Mouse (Mus musculus) small intestine, adult 2 months (tissue): ENCODE results near the gene Cgrrf1.

ENCODE experiments used
- CTCF ChIP-seq: fragments of 200-500 bp; IDR thresholded peaks from 2 replicates; pipeline ENCODE4 v1.5.1; 2012; ENCODE audit warnings: low read depth, mild to moderate bottlenecking, control low read depth, inconsistent platforms, low read length, moderate library complexity, mixed read lengths; ENCODE audit not compliant: insufficient replicate concordance, insufficient read length; ENCODE audit errors: extremely low read depth
- POLR2A ChIP-seq: fragments of 200-500 bp; IDR thresholded peaks from 2 replicates; pipeline ENCODE4 v1.6.1; 2012; ENCODE audit warnings: low read depth, mild to moderate bottlenecking, control low read depth, inconsistent platforms, low read length, moderate library complexity

DNA sequence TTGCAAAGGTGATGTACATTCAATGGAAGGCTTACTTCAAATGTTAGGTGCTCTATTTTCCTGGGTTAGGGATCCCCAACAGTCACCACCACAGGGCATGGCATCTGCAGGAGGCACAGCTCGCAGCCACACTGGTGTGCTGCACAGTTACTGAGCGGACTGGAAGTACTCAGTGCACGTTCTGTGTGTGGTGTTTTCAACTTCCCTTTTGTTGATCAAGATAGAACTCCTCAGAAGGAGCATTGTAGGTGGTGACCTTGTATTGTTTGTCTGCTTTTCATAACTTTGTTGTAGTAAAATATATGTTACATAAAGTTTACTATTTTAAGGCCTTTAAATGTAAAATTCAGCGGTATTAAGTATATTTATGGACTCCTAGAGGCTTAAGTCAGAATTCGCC is 31.0 kb downstream of the Cgrrf1 start:
- no peak for TF ChIP-seq POLR2A
- no peak for TF ChIP-seq CTCF
